Comparison of ENCODE assay signal across 9 mouse cellular contexts in the genomic region with DNA sequence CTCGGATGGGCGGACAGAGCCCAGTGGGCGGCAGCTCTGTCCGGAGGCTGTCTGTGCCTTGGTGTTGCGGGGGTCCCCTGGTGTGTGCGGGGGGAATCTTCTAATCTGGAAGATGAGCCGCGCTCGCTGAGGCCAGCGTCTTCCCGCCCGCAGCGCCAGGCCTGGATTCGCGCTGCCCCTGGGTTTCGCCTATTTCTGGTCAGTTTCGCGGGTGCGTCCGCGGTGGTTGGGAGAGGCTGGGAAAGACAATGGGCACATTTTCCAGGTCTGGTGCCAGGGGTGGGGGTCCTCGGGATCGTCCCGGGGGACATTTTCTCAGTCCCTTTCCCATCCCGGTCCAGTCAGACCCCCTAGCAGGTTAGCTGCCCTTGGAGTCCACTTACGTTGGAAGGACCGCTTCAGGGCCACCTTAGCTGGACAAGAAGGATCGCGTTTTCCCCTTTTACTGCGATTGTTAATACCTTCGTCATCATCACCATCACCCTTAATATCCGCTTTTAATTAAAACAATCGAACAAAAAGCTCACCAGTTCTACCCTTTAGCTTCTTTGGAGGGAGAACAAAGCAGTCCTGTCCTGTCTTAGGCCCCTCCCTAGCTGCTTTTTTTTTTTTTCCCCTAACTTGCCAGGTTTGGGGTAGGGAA. TPM values are rescaled to one million over a fixed set of nuclear protein-coding genes. Genes with fewer than 3 reads are reported as not detected.
DNase-seq lines count a peak whose midpoint lies in the region; ATAC-seq and TF ChIP-seq lines count a peak whose summit lies in the region.
"Had no signal": no experiment of that assay in that cellular context is flagged by ENCODE, and none has a peak within 500 bp of the region (broad histone marks: within the 10 kb centered on the region; RNA-seq: fewer than 3 reads in every experiment).

No protein-coding gene starts in this region.

- ATAC-seq in forebrain, postnatal 0 days: no peak
- ATAC-seq in kidney, postnatal 0 days (replicated peaks; ENCODE audit: low FRiP score, low read depth): 0 out of 2 replicates have a peak, but pooled peaks have one; percentile 22

- under 1% methylated on average over 33 of the region's 33 CpGs for WGBS in forebrain, postnatal 0 days
- WGBS in kidney, postnatal 0 days: 2% methylated on average over 33 of the region's 33 CpGs

- peak overlapping the region; percentile 3; the same call in 1 of the 2 replicates for H3K27ac ChIP-seq in testis, adult 2 months (ENCODE audit: control insufficient read depth, insufficient read depth, low read depth, low read length)
- no peak overlapping the region for H3K27ac ChIP-seq in forebrain, postnatal 0 days (ENCODE audit: low read depth, low read length)
- H3K27ac ChIP-seq in kidney, postnatal 0 days: peak overlapping the region; percentile 81

- peak overlapping the region; percentile 21 for H3K4me3 ChIP-seq in testis, adult 2 months (ENCODE audit: control insufficient read depth, low read depth, low read length)
- peak overlapping the region; percentile 29; the same call in 1 of the 2 replicates for H3K4me3 ChIP-seq in forebrain, postnatal 0 days (ENCODE audit: low read depth, low read length)
- H3K4me3 ChIP-seq in kidney, postnatal 0 days (replicated peaks; ENCODE audit: low read depth, low read length): peak overlapping the region; percentile 45
- H3K4me3 ChIP-seq in myocyte: no peak overlapping the region

- peaks cover 16% of the 10 kb centered on the region for H3K4me1 ChIP-seq in testis, adult 2 months (ENCODE audit: control insufficient read depth, insufficient read depth, low read length)
- no peaks in the 10 kb centered on the region for H3K4me1 ChIP-seq in forebrain, postnatal 0 days (ENCODE audit: insufficient read depth)
- H3K4me1 ChIP-seq in kidney, postnatal 0 days (replicated peaks; ENCODE audit: insufficient read depth, low read length): peaks cover 14% of the 10 kb centered on the region; the same call in 1 of the 2 replicates

- H3ac ChIP-seq in myocyte (ENCODE audit: control insufficient read depth, insufficient read length): no peak overlapping the region

- no peak overlapping the region for H3K9ac ChIP-seq in forebrain, postnatal 0 days
- H3K9ac ChIP-seq in kidney, postnatal 0 days (ENCODE audit: low read depth, low read length): peak overlapping the region; percentile 63

- no peak overlapping the region for H3K4me2 ChIP-seq in forebrain, postnatal 0 days (ENCODE audit: low read depth)
- H3K4me2 ChIP-seq in kidney, postnatal 0 days (ENCODE audit: low read length): peak overlapping the region; percentile 72
- H3K4me2 ChIP-seq in myocyte (ENCODE audit: low read depth): peak overlapping the region; percentile 30

- no peaks in the 10 kb centered on the region for H3K9me3 ChIP-seq in forebrain, postnatal 0 days (ENCODE audit: low read length)
- H3K9me3 ChIP-seq in kidney, postnatal 0 days (replicated peaks; ENCODE audit: low read length): no peaks in the 10 kb centered on the region

- no peak for DNase-seq in testis, postnatal 14 days (ENCODE audit: low spot score)
- DNase-seq in forebrain, postnatal 0 days: peak; percentile 25
- DNase-seq in kidney, postnatal 0 days (ENCODE audit: low spot score): no peak
- no peak for DNase-seq in left cerebral cortex, postnatal 4 days
- no peak for DNase-seq in left cerebral cortex, postnatal 25 days (ENCODE audit: low spot score in 2 of 2)
- DNase-seq in thymus, postnatal 10 days (ENCODE audit: low spot score in 2 of 2): no peak

- TF ChIP-seq CTCF in testis, adult 2 months (IDR thresholded peaks at IDR 0.05; ENCODE audit: control insufficient read depth, insufficient read depth, insufficient replicate concordance, low read depth, low read length): no peak
- no peak for TF ChIP-seq CTCF in forebrain, postnatal 0 days (IDR thresholded peaks at IDR 0.05; ENCODE audit: low read depth)
- TF ChIP-seq CTCF in kidney, postnatal 0 days (IDR thresholded peaks at IDR 0.05; ENCODE audit: low read depth): no peak

- no peak for TF ChIP-seq POLR2A in testis, adult 2 months (IDR thresholded peaks at IDR 0.05; ENCODE audit: control insufficient read depth, low read depth, low read length)
- no peak for TF ChIP-seq POLR2A in myocyte (IDR thresholded peaks at IDR 0.05; ENCODE audit: insufficient read length, low read depth)

- intact Hi-C loops in left cerebral cortex, postnatal 4 days (cut with DNase I): loop anchor here (5.0 kb wide), 1 partner anchor 155 kb away; no protein-coding TSS in a partner anchor
- intact Hi-C loops in left cerebral cortex, postnatal 25 days (cut with DNase I): loop anchor here (2.0 kb wide), 2 partner anchors 157 to 879 kb away; no protein-coding TSS in a partner anchor

- peaks cover 8% of the 10 kb centered on the region for H3K27me3 ChIP-seq in testis, adult 2 months (ENCODE audit: control insufficient read depth, insufficient read depth, low read length)
- H3K27me3 ChIP-seq in forebrain, postnatal 0 days (ENCODE audit: insufficient read depth, low read length): peaks cover 83% of the 10 kb centered on the region
- H3K27me3 ChIP-seq in kidney, postnatal 0 days (ENCODE audit: insufficient read depth, low read length): peaks cover 79% of the 10 kb centered on the region
- peaks cover 48% of the 10 kb centered on the region for H3K27me3 ChIP-seq in myocyte (ENCODE audit: control insufficient read depth, insufficient read depth, insufficient read length)

- no peaks in the 10 kb centered on the region for H3K36me3 ChIP-seq in testis, adult 2 months (ENCODE audit: control insufficient read depth, insufficient read depth, low read length)
- H3K36me3 ChIP-seq in forebrain, postnatal 0 days (ENCODE audit: insufficient read depth): no peaks in the 10 kb centered on the region
- H3K36me3 ChIP-seq in kidney, postnatal 0 days (ENCODE audit: insufficient read depth, low read length): no peaks in the 10 kb centered on the region
- no peaks in the 10 kb centered on the region for H3K36me3 ChIP-seq in myocyte (ENCODE audit: control insufficient read depth, insufficient read depth)

- no peaks in the 10 kb centered on the region for H3K79me2 ChIP-seq in myocyte (ENCODE audit: control insufficient read depth, insufficient read depth)

TF ChIP-seq in myocyte, 11 proteins besides CTCF, POLR2A, EP300 and RAD21:
- no peak for TF ChIP-seq TCF3 (IDR thresholded peaks at IDR 0.05; ENCODE audit: insufficient read length, low read depth)
- TF ChIP-seq USF1 (IDR thresholded peaks at IDR 0.05; ENCODE audit: low read depth): no peak
- no peak for TF ChIP-seq TCF12 (IDR thresholded peaks at IDR 0.05; ENCODE audit: insufficient read depth, poor library complexity, severe bottlenecking)
- TF ChIP-seq REST (IDR thresholded peaks at IDR 0.05; ENCODE audit: insufficient read depth, insufficient read length): no peak
- TF ChIP-seq MYOG (IDR thresholded peaks at IDR 0.05; ENCODE audit: control insufficient read depth in 1 of 3, insufficient read depth in 1 of 3, insufficient read length in 2 of 3, low read depth in 2 of 3): no peak
- no peak for TF ChIP-seq MYOD1 (IDR thresholded peaks at IDR 0.05; ENCODE audit: control insufficient read depth in 1 of 3, insufficient read length in 2 of 3, low read depth in 2 of 3)
- no peak for TF ChIP-seq MAX (IDR thresholded peaks at IDR 0.05; ENCODE audit: low read depth)
- no peak for TF ChIP-seq POLR2AphosphoS2 (IDR thresholded peaks at IDR 0.05; ENCODE audit: insufficient read length, low read depth)
- no peak for TF ChIP-seq SRF (IDR thresholded peaks at IDR 0.05; ENCODE audit: control insufficient read depth, insufficient read length, low read depth)
- TF ChIP-seq E2F4 (IDR thresholded peaks at IDR 0.05; ENCODE audit: insufficient read depth): no peak
- no peak for TF ChIP-seq CEBPB (IDR thresholded peaks at IDR 0.05; ENCODE audit: insufficient read depth, poor library complexity, severe bottlenecking)

RNA-seq across cellular contexts. Expression of a gene that starts 1.6 kb away (rescaled TPM):
- 0.90 and 1.3 TPM in 2 replicates for polyA plus RNA-seq in testis, adult 2 months (2012; rRNA removed)
- 2.5 and 4.0 TPM in 2 replicates for total RNA-seq in forebrain, postnatal 0 days (2014; rRNA removed)
- polyA plus RNA-seq in forebrain, postnatal 0 days (2015; fragmentation: Nextera tagmentation; extraction: Ambion mirVana): 0.34 and 0.54 TPM in 2 replicates
- 1.0 and 1.1 TPM in 2 replicates for polyA plus RNA-seq in kidney, postnatal 0 days (2015; fragmentation: Nextera tagmentation; extraction: Ambion mirVana)
- not detected for polyA plus RNA-seq in myocyte (2012; fragmentation: generic; extraction: Trizol)
- 1 to 10 TPM; 2.1 to 2.4 TPM for total RNA-seq in left cerebral cortex, postnatal 4 days (2021)
- 1 to 10 TPM; 1.2 to 1.5 TPM for total RNA-seq in left cerebral cortex, postnatal 25 days (2021)

RNA-seq across cellular contexts. Expression of a gene that starts 30.7 kb away (rescaled TPM):
- polyA plus RNA-seq in testis, adult 2 months (2012; rRNA removed): 336 and 353 TPM in 2 replicates
- 1.2 TPM in 1 of 2 replicates, not detected in the other for total RNA-seq in forebrain, postnatal 0 days (2014; rRNA removed)
- 2.4 TPM in 2 replicates for polyA plus RNA-seq in forebrain, postnatal 0 days (2015; fragmentation: Nextera tagmentation; extraction: Ambion mirVana)
- polyA plus RNA-seq in kidney, postnatal 0 days (2015; fragmentation: Nextera tagmentation; extraction: Ambion mirVana): 681 and 685 TPM in 2 replicates
- polyA plus RNA-seq in myocyte (2012; fragmentation: generic; extraction: Trizol): 0.30 TPM
- under 1 TPM; 0.84 to 0.95 TPM for total RNA-seq in left cerebral cortex, postnatal 4 days (2021)
- total RNA-seq in left cerebral cortex, postnatal 25 days (2021): 1 to 10 TPM in 1 of 2 experiments, under 1 TPM in 1; 0.71 to 1.1 TPM

RNA-seq across cellular contexts. Expression of a gene that starts 57.8 kb away (rescaled TPM):
- 8.5 and 10.2 TPM in 2 replicates for polyA plus RNA-seq in testis, adult 2 months (2012; rRNA removed)
- total RNA-seq in forebrain, postnatal 0 days (2014; rRNA removed): 1.5 and 4.2 TPM in 2 replicates
- polyA plus RNA-seq in forebrain, postnatal 0 days (2015; fragmentation: Nextera tagmentation; extraction: Ambion mirVana): 1.5 and 2.1 TPM in 2 replicates
- polyA plus RNA-seq in kidney, postnatal 0 days (2015; fragmentation: Nextera tagmentation; extraction: Ambion mirVana): 4.8 and 5.1 TPM in 2 replicates
- polyA plus RNA-seq in myocyte (2012; fragmentation: generic; extraction: Trizol): 1.6 TPM
- total RNA-seq in left cerebral cortex, postnatal 4 days (2021): 1 to 10 TPM; 2.9 to 3.1 TPM
- under 1 TPM; 0.41 to 0.60 TPM for total RNA-seq in left cerebral cortex, postnatal 25 days (2021)
- total RNA-seq: neutrophil, adult 5-6 weeks had no signal

Comparison
In these comparisons a context has a peak if more than half of its experiments do, and no peak if none do; other contexts are left out.
1. RNA of a gene that starts 30.7 kb away (polyA plus RNA-seq): 681 to 685 TPM in kidney, postnatal 0 days and 336 to 353 TPM in testis, adult 2 months; 2.4 TPM in forebrain, postnatal 0 days and 0.30 TPM in myocyte (single experiment); every median in the first group is over 10 times any median in the second.